Mouse (Mus musculus) lung, postnatal 0 days (tissue): ENCODE measurements around the gene Usp8.

Experiments
- CTCF ChIP-seq: IDR thresholded peaks from 2 replicates; pipeline ENCODE4 v1.5.1; 2016; ENCODE audit warnings: antibody characterized with exemption, mild to moderate bottlenecking
- EP300 ChIP-seq: IDR thresholded peaks from 2 replicates; pipeline ENCODE4 v1.6.1; 2016; ENCODE audit warnings: antibody characterized with exemption, mild to moderate bottlenecking, control low read depth

- no peak for TF ChIP-seq CTCF
- TF ChIP-seq EP300: no peak
Observed at GRCm38 (mm10) chr2:126730502-126730901, 23.4 kb downstream of the Usp8 start.
